Mouse (Mus musculus): ENCODE measurements at regions not wholly inside any gene's neighbourhood (a gene's known extent, or its start where the extent isn't known, plus 50 kb on each side); places are given as distances from the start of the nearest gene placed in this dataset.

DNA sequence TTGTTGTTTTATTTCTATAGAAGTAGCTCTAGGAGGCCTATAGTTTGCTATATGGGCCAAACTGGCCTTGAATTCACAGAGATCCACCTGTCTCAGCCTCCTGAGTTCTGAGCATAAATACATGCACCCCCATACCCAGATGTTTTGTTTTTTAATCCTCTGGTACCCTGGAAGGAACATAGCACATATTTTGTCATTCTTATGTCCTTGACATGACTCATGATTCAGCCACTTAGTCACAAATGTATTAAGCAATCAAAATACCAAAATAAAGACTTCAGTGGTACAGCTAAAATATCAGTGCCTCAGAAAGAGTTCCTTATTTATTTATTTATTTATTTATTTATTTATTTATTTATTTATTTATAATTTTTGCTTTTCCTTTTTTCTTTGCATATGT lies 1428.3 kb downstream of the Gsdmc2 start:
- no peak for DNase-seq (ENCODE audit: low spot score)

DNA sequence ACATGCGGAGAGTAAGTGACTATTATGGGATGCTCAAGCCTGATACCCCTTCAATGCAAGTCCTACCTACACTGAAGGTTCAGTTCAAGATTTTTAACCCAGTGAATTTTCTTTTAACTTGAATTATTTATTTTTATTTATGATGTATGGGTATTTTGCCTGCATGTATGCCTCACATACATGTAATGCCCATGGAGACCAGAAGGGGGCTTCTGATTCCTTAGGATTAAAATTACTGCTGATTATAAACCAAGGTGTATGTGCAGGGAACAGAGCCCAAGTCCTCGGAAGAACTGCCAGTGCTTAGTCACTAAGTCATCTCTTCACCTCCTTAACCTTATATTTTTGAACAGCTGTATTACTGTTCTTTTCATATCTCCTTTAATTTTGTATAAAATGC lies 1431.3 kb downstream of the Gsdmc2 start:
- no peak for DNase-seq (ENCODE audit: low spot score)

DNA sequence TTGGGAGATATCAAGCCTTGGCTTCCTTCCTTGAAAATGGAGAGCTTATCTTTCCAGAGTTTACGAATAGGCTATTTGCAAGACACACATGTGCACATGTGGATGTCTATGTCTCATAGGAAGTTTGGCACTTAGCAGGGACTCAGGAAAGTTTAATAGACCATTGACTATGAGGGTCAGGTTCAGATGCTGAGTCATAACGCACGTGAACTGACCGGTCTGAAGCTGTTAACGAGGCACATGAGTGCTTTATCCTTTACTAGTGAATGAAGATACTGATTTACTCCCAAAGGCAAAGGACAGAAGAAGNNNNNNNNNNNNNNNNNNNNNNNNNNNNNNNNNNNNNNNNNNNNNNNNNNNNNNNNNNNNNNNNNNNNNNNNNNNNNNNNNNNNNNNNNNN lies 1442.8 kb downstream of the Gsdmc2 start:
- DNase-seq (ENCODE audit: low spot score), result no peak

DNA sequence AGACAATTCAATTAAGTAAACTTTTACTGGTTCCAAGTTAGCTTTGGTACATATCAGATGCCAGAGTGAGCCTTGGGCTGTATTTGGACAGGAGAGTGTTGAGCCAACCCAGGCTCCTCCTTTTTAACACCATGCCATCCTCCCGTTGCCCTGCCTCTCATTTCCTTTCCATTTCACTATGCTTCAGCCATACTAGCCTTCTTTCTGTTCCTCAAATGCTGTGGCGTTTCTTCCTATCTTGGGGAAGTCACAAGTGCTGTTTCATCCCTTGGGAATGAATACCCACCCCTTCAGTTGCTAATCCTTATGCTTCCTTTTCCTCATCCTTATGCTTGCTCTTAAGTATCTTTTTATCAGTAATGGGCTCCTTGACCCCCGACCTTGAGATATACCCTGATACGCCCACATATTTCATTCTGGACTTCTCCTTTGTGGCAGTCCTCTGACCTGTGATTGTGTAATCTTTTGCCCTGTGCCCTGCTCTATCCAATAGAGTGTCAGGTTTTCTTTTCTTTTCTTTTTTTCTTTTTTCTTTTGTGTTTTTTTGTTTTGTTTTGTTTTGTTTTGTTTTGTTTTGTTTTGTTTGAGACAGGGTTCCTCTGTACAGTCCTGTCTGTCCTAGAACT lies 1443.9 kb downstream of the Gsdmc2 start:
- DNase-seq (ENCODE audit: low spot score), result no peak

DNA sequence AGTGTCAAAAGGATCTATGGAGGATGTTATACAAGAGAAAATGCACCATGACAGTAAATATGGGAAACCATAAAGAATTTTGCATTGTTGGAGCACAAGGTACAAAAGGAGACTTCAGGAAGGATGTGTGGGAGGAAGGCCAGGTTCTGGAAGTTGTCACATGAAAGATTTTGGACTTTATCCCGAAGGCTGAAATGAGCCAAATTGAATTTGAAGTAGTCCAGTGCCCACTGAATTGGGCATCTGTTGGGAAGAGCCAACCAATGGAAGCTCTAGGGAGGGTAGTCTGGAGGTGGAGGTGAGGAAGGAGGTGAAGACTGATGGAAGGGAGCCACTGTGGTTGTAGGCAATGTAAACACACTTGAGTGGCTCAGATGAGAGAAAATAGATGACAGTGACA lies 1445.6 kb downstream of the Gsdmc2 start:
- no peak for DNase-seq (ENCODE audit: low spot score)

DNA sequence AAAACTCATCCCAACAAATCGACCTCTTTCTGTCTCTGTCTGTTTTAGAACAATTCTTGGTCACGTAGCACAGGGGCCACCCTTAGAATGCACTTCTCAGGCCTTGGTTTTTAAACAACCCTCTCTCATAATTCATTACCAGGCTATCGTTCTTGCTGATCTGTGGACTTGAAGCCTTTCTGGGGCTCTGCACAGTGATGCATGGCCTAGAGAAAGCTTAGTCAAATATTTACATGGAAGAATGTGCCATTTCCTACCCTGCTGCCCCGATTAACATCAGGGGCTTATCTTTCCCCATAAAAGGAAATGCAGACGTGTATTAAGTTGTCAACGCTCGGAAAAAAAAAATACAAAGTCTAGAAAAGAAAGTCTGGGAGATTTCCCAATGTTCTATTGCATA lies 1448.0 kb downstream of the Gsdmc2 start:
- DNase-seq (ENCODE audit: low spot score), result no peak

DNA sequence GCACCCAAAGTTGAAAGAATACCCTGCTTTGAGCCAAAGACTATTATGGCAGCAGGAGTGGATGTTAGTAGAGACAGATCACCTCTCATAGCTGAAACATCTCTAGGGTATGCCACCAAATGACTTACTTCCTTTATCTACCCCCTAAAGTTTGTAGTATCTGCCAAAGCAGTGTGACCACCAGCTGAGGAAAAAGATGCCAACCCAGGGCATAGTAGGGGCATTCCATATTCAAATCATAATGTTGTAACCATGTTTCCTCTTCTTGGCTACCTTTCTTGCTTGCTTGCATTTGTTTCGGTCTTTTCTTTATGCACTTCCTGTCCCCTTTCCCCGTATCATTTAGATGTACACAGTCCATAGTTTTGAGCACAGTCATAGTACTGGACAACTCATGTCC lies 1449.6 kb downstream of the Gsdmc2 start:
- DNase-seq (ENCODE audit: low spot score), result no peak

DNA sequence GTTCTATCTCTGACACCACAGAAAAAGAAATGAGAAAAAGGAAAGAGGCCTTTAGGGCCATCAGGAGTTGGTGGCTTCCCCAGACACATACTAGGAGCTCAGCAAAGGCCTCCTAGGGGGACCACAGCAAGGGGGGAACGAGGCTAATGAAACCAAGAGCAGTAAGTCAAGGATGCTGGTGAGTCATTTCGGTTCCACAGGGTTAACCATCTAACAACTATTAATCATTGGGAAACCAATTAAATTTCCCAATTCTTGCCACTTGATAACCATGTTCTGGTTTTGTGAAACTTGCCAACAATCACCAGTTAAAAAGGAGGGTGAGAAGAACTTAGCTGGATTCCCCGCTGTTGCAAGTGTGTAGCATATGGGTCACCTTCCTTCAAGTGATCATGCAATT lies 1451.6 kb downstream of the Gsdmc2 start:
- DNase-seq (ENCODE audit: low spot score), result no peak

DNA sequence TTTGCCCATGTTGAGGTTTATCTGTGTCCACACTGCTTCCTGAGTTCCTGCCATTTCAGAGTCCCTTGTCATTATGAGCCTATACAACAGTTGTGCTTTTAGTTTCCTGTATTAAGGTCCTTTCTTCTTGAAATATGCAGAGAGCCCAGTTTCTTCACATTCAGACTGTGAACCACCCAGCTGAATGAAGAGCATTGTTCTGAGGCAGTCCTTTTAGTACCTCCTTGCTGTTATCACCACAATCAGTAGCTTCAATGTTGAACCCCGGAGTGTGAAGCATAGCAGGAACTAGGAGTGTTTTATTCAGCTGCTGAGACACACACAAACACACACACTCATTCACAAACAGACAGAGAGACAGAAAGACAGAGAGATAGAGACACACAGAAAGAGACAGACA lies 1452.1 kb downstream of the Gsdmc2 start:
- no peak for DNase-seq (ENCODE audit: low spot score)

DNA sequence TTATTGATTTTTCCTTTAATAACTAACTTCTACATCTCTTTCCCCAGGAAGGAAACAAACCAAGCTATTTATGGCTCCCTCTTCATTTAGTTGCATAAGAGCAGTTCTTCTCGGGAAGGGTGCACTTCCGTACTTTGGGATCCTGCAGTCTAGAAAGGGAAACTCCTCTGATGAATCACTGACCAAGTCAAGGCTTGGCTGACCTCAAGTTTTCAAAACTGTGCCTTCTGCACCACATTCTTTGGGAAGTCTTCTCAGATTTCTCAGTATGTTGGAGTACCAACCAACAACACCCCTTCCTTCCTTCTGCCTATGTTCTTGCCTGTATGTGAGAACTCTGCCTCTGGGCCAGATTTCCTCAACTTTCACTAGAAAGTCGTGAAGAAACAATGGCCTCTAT lies 1452.6 kb downstream of the Gsdmc2 start:
- no peak for DNase-seq (ENCODE audit: low spot score)

DNA sequence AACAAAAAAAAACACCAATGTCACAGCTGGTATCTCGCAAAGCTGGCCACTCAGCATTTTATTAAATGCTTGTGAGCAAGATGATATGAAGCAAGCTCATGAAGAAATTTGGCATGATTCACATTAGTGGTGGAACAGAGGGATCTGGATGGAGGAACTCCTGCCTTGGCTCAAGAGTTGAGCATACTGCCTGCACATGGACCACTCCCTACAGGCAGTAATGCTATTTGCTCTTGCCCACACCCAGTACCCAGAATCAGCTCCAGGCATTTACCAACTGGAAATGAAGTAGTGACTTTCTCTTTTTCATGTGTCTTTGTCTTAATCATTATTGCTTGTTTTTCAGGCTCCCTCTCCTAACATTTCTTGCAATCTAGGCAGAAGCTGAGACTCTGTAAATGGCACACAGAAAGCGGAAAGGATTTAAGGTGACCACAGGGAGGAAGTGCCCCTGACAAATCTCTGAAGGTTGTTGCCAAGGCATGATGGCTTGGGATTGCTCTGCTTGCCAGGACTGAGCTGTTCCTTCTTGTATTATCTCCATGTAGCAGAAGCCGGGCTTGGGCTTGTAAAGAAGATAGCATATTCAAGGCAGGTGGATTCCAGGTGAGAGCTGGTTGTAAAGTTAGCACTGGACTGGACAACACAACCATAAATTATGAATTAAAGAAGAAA lies 1455.4 kb downstream of the Gsdmc2 start:
- no peak for DNase-seq (ENCODE audit: low spot score)

DNA sequence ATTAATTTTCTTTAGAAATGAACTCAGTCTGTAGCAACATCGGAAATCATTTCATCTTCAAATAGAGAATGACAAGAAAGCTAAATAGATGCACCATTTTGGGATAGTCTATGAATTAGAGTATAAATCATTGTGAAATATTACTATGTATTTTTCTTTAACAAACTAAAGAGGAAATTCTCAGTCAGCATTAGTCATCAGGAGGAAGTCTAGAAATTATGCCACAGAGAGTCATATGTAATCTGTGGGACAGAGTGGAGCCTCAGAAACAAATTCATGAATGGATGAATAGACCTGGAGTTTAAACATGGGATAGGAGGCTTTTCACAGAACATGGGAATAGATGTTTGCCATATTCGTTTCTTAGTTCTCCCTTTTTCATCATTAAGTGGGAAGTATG lies 1459.4 kb upstream of the A1bg start:
- DNase-seq (ENCODE audit: low spot score), result no peak

DNA sequence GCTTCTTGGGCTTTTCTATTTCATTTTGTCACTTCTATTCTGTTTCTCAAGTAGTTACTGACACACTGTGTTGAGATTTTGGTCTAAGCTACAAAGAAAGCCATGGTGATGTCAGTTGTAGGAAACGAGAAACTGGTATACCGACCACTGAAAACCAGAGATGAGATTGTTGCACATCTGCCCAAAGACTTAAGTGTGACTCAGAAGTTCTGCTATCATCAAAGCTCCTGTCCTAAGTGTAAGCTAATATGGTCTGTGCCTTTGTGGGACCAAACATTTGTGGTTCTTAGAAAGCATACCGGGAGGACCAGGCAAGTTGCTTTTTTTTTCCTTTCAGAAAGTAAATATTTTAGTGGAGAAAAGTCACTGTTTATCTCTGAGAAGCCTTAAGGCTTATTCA lies 1451.8 kb upstream of the A1bg start:
- no peak for DNase-seq (ENCODE audit: low spot score)

DNA sequence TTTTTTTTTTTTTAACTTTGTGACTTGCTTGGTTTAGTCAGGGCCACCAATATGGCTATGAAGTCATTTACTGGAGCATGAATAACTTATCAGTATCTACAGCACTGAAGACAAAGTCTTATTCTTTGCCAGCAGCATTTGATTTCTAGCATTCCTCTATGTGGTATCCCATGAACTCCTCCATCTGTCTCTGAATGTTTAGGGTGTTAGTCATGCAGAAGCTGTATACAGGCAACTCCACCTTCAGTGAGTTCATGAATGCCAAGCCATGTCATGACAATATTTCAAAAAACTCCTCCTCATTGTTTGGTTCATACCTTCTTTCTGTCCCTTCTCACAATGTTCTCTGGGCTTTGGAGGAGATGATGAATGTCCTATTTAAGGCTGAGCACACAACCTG lies 1438.4 kb upstream of the A1bg start:
- DNase-seq (ENCODE audit: low spot score), result no peak

DNA sequence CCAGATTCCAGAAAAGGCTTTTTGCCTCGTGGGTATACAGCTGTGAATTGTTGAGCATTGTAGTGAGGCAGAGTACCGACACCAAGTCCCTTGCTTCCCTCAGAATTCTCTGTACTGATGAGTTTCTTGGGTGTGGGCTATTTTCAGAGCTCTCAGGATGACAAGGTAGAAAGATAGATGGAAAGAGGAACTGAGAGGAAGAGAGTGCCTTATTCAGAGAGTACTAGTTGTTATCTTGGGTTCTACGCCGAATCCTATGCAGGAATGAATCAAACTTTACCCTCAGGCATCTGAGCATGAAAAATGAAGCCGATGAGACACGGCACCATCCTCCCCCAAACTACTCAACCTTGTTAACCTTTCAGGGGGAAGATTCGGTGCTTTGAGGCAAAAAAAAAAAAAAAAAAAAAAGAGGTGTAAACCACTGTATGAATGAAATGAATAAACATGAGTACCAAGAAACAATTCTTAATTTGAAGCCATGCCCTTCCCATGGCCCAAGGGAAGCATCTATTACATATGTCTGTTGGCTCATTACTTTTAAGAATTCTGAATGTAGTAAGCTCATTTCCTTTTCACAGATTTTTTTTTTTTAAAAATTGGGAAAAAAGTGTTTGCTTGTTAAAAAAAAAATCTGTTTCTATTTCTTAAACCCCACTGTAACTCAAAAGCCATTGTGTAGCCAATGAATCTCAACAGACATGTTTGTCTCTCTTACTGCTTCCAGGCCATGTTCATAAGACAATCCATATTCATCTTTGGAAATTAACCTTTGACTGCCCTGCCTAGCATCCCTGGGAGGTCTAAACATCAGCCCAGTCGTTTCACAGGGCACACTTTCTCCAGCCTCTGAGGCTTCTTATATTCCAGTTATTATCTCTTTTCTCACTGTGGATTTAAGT lies 1435.8 kb upstream of the A1bg start:
- DNase-seq (ENCODE audit: low spot score), result no peak

DNA sequence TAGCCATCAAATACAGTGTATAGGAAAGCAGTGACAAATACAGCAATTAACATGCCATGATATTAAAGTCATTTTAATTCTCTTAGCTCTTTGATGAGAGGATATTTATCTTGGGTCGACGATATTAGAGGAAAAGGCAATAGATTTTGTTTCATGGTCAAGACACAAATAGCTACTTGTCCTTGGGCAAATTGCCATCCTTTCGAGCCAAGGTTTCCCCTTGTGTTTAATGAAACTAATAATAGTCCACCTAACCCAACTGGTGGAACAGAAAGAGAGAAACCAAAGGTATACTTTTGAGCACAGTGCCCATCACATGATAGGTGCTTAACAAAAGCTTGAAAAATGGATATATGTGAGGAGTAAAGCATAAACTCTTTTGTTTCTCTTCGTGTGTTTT lies 1431.0 kb upstream of the A1bg start:
- DNase-seq (ENCODE audit: low spot score), result no peak

DNA sequence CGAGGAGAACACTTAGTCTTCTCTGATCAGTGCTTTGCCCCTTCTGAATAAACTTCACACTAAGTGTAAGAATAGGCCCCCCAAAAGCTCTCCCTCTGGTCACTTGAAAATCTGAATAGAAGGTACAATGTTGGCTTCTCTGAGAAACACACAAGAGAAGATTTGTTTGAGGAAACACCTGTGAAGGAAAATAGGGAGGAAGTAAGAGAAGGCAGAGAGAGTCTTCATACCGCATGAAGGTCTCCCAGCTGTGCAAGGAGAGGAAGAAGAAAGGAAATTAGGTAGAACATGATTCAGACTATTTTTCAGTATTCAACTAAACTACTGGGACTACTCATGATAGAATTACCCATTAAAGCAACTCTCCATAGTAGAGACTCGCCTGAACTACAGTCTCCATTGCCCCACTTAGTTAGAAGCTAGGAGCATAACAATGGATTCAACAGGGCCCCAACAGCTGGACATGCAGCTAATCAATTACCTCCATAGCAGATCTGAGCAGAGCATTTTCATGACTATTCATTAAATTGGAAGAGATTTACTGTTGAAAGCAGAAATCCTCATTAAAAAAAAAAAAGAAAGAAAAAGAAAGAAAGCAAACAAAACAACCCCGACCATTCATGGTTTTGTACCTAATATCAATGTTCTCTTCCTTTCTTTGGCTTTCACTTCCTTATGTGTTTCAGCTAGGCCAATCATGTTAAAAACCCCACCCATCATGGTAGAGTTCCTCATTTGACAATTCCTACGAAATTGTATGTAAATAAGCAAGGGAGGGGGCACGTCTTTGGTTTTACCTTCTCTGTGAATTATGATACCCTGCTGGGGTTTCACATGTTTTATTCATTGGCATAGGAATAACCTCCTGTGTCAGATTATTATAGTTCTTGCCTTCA lies 1428.3 kb upstream of the A1bg start:
- DNase-seq (ENCODE audit: low spot score), result no peak

DNA sequence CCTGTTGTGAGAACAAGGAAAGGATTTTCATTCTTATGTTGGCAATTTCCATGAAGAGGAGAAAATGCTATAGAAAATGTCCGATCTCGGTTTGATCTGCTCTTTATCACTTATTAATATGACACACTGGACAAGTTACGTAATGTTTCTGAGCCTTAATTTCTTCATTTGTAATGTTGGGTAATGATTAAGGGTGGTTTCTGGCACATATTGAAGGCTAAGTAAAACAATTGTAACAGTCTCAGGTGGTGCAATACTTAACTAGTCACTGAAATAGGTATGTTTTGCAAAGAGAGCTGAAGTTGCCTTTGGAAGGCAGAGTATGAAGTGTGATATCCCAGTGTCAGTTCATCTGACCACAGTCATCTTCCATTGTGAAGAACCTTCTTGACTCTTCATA lies 1427.2 kb upstream of the A1bg start:
- DNase-seq (ENCODE audit: low spot score), result no peak

DNA sequence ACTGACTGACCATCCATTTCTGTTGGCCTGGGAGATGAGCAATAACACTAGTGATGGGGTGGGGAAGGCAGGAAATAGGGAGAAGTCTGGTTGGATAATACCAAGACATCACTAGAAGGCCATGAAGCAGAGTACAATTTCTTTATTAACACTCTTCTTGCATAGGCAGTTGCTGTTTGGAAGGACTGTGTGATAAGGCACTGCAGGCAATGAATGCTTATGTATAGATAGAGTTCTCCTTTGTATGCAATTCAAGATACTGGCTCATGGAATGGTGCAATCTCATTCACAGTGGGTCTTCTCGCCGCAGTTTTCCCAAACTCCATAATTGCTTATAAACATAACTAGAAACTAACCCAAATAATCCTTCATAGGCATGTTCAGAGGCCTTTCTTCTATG lies 1426.1 kb upstream of the A1bg start:
- no peak for DNase-seq (ENCODE audit: low spot score)

DNA sequence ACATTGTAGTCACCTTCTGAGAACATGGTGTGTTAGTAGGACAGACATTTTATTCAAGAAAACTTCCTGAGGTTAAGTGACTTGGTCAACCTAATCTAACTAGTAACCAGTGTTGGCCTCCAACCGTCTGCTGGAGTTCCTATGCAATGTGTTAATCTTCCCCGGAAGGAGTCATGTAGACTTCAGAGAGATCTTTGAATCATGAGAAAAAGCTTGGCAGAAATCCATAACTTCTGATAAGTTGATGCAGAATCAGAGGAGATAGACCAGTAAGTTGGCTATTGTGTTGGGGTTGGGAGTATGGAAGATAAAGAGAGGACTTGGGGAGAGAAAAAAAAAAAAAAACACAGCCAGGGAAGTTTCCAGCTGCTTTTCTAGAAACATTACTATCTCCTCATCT lies 1424.9 kb upstream of the A1bg start:
- DNase-seq (ENCODE audit: low spot score), result no peak

DNA sequence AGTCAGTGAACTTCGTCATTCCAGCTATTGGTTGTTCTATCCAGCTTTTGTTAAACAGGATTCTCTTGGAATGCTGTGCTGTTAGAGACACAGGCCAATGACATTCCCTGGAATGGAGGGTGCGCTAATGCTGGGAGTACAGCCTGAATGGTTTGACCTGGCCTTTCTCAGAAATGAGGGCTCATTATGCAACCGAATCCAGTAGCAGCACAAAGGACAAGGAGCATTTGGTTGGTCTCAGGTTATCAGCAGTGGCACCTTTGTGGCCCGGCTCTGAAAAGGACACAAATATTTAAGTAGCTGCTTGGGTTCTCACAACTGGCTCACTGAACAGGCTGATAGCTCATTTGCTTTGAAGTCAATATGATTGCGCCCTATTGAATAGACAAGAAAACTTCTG lies 1423.1 kb upstream of the A1bg start:
- DNase-seq (ENCODE audit: low spot score), result no peak

All from ovary, postnatal 14 days (tissue).